Mouse (Mus musculus) midbrain, embryonic 12.5 days (tissue): Measurements from ENCODE around the gene Scamp2. TPM values are rescaled to one million over a fixed set of nuclear protein-coding genes. Genes with fewer than 3 reads are reported as not detected.

ENCODE experiments used
- ATAC-seq: fragments of 200-750 bp; cut with Nextera tagmentation; 2 replicates; pipeline ENCODE4 v1.8.0; 2017; ENCODE audit warnings: low read depth, moderate TSS enrichment, moderate library complexity; ENCODE audit not compliant: low FRiP score
- H3K27ac ChIP-seq: fragments of 300-500 bp; sonication (generic); replicated peaks from 2 replicates; pipeline ENCODE4 v1.5.1; 2016; ENCODE audit warnings: mild to moderate bottlenecking
- H3K27me3 ChIP-seq: fragments of 300-500 bp; sonication (generic); 2 replicates; pipeline ENCODE4 v1.6.1; 2016; ENCODE audit warnings: mild to moderate bottlenecking
- H3K36me3 ChIP-seq: fragments of 300-500 bp; sonication (generic); 2 replicates; pipeline ENCODE4 v1.6.1; 2016
- H3K4me1 ChIP-seq: fragments of 300-500 bp; sonication (generic); 2 replicates; pipeline ENCODE4 v1.6.1; 2016
- H3K4me2 ChIP-seq: fragments of 300-500 bp; sonication (generic); replicated peaks from 2 replicates; pipeline ENCODE4 v1.6.1; 2016; ENCODE audit warnings: mild to moderate bottlenecking, moderate library complexity
- H3K4me3 ChIP-seq: fragments of 300-500 bp; sonication (generic); 2 replicates; pipeline ENCODE4 v1.5.1; 2016; ENCODE audit warnings: mild to moderate bottlenecking
- H3K9ac ChIP-seq: fragments of 300-500 bp; sonication (generic); replicated peaks from 2 replicates; pipeline ENCODE4 v1.6.1; 2016; ENCODE audit warnings: mild to moderate bottlenecking, moderate library complexity
- H3K9me3 ChIP-seq: fragments of 300-500 bp; sonication (generic); 2 replicates; pipeline ENCODE4 v1.6.1; 2016; ENCODE audit warnings: mild to moderate bottlenecking
- WGBS: fragments of 180-500 bp; shearing (Covaris S2); methylation state at CpG from one replicate; pipeline ENCODE4 v1.1.7; 2016; 5-methylcytosine and 5-hydroxymethylcytosine counted together
- polyA plus RNA-seq: library from polyadenylated mRNA; unstranded; fragments of >200 nt; fragmentation: Nextera tagmentation; extraction: Ambion mirVana; gene quantifications from 2 replicates; pipeline ENCODE4 v1.2.1, GENCODE M21; 2016

Scamp2 gene
- polyA plus RNA-seq, 1 experiment from 2014 or later, result 62.6 TPM

GRCm38 (mm10) chr9:57575577-57575976 lies 14.8 kb downstream of the Scamp2 start:
- 89% methylated on average over 3 of the region's 3 CpGs for WGBS
- ATAC-seq, result no peak
- H3K4me2 ChIP-seq, result no peak overlapping the region

GRCm38 (mm10) chr9:57577144-57577849 lies 16.6 kb downstream of the Scamp2 start:
- H3K4me2 ChIP-seq, result no peak overlapping the region
- H3K36me3 ChIP-seq, result peaks cover 69% of the 10 kb centered on the region
- H3K4me1 ChIP-seq, result no peaks in the 10 kb centered on the region
- no peaks in the 10 kb centered on the region for H3K9me3 ChIP-seq
- H3K27me3 ChIP-seq, result no peaks in the 10 kb centered on the region
- ATAC-seq, result no peak
- WGBS, result 84% methylated on average over 6 of the region's 6 CpGs
- no peak overlapping the region for H3K4me3 ChIP-seq
- H3K27ac ChIP-seq, result no peak overlapping the region
- no peak overlapping the region for H3K9ac ChIP-seq

More at GRCm38 (mm10) chr9:57575577-57575976, 14.8 kb downstream of the Scamp2 start:
- Histone ChIP-seq H3K9me3 (no peaks in the 10 kb centered on the region), H3K4me3 (no peak overlapping the region), H3K36me3 (peaks cover 67% of the 10 kb centered on the region), H3K27me3 (no peaks in the 10 kb centered on the region), H3K4me1 (no peaks in the 10 kb centered on the region), H3K27ac (no peak overlapping the region), H3K9ac (no peak overlapping the region)

- ATAC-seq, result no peak
- no peak overlapping the region for H3K9ac ChIP-seq
These were observed 24.2 kb downstream of the Scamp2 start for GRCm38 (mm10) chr9:57584991-57585390.

DNA sequence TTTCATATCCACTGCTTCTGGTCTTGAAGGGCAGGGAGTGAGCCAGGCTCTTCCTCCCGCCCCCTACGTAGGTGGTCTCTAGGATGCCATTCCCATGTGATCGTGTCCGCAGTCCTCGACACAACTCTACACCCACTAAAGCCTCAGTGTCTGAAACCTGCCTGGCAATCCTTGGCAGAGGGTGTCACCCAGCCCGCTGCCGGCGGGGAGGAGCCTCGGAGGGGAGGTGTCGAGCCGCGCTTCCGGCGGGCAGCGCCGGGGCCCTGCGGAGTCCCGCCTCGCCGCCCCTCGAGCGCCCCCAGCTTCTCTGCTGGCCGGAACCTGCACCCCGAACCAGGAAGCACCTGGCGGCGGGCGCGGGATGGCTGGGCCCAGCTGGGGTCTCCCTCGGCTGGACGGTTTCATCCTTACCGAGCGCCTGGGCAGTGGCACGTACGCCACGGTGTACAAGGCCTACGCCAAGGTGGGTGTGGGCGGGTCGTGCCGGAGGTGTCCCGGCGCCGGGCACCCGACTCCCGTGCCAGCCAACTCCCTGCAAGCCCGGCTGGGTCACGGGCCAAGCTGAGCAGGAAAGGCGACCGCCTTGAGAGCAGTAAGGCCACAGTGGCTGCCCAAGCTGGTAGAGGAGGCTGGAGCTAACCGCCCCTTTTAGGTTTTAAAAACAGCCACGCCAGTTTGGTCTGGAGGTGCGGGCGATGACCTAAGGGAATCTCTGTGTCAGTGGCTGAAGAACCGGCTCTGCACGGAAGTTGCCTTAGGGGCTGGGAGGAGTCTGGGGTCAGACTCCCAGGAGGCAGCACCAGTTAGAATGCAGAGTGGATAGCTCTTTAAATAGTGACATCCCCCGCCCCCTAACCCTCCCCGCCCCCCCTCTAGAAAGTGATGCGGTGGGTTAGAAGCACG lies 28.7 kb downstream of the Scamp2 start, which contains the start of gene Ulk3:
Gene Ulk3, plus strand, starts transcription at position 229 of the 903 bp plus-strand sequence.
- H3K4me3 ChIP-seq, result peak within 1 kb of the TSS; percentile 80
- no peaks in the 10 kb centered on the region for H3K27me3 ChIP-seq
- H3K4me2 ChIP-seq, result peak within 1 kb of the TSS; percentile 94
- peak within 1 kb of the TSS; percentile 70 for H3K27ac ChIP-seq
- peaks cover 13% of the 10 kb centered on the region for H3K4me1 ChIP-seq
- H3K9ac ChIP-seq, result peak within 1 kb of the TSS; percentile 86
- ATAC-seq, result peak; percentile 82
- no peaks in the 10 kb centered on the region for H3K9me3 ChIP-seq
- 1% methylated on average over 58 of the region's 58 CpGs for WGBS
- H3K36me3 ChIP-seq, result peaks cover 23% of the 10 kb centered on the region

More at GRCm38 (mm10) chr9:57584991-57585390, 24.2 kb downstream of the Scamp2 start:
- Histone ChIP-seq H3K27ac (no peak overlapping the region), H3K4me2 (no peak overlapping the region), H3K4me1 (peaks cover 8% of the 10 kb centered on the region), H3K4me3 (no peak overlapping the region), H3K27me3 (no peaks in the 10 kb centered on the region), H3K36me3 (peaks cover 60% of the 10 kb centered on the region), H3K9me3 (no peaks in the 10 kb centered on the region)
- 85% methylated on average over 3 of the region's 3 CpGs for WGBS

DNA sequence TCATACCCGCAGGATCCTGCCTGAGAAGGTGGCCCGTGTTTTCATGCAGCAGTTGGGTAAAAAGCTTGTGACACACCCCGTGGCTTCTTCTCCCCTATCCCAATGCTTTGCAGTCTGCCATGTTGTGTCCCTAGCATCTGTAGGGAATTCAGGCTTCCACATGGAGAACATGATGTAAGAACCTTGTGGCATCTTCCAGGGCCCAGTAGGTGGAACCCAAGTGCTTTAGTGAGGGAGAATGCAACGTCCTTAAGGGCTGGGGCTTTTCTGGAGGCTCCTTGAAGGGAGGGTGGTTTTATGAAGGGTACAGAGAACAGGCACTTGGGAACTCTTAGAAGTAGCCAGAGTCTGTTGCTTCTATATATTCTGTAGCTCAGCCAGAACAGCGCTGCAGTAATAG lies 30.0 kb downstream of the Scamp2 start:
- 0 out of 2 replicates have a peak, but pooled peaks cover 4% of the 10 kb centered on the region for H3K27me3 ChIP-seq
- no peaks in the 10 kb centered on the region for H3K9me3 ChIP-seq
- WGBS, result 30% methylated on average over 5 of the region's 5 CpGs
- ATAC-seq, result no peak
- H3K4me1 ChIP-seq, result peaks cover 13% of the 10 kb centered on the region
- H3K36me3 ChIP-seq, result peaks cover 25% of the 10 kb centered on the region
- no peak overlapping the region for H3K4me3 ChIP-seq
- H3K9ac ChIP-seq, result no peak overlapping the region
- H3K4me2 ChIP-seq, result peak overlapping the region; percentile 94; the same call in 1 of the 2 replicates
- H3K27ac ChIP-seq, result no peak overlapping the region

DNA sequence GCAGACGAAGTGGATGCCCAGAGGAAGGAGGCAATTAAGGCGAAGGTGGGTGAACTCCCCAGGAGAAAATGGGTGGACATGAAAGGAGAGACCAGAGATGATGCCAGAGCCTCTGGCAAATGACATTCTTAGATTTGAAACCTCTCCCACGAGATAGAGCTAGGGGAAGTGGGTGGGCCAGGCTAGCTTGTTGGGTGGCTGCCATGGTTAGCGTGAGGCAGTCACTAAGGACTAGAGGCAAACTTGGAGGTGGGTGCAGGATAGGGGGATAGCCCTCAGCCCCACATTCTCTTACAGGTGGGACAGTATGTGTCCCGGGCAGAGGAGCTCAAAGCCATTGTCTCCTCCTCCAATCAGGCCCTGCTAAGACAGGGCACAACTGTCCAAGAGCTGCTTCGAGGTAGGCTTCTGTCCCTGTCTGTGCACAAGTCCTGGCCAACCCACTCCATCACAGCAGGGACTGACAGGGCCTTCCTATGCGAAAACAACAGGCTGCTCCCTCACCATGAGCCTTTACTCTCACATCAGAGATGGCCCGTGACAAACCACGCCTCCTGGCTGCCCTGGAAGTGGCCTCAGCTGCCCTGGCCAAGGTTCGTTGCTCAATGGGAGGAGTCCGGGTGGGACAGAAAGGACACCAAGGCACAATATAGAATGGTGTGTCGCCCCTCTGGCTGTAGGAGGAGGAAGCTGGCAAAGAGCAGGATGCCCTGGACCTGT lies 32.9 kb downstream of the Scamp2 start:
- Histone ChIP-seq H3K9ac (no peak overlapping the region), H3K9me3 (no peaks in the 10 kb centered on the region), H3K4me1 (peaks cover 25% of the 10 kb centered on the region), H3K27me3 (0 out of 2 replicates have a peak, but pooled peaks cover 4% of the 10 kb centered on the region), H3K27ac (no peak overlapping the region), H3K4me3 (no peak overlapping the region), H3K4me2 (no peak overlapping the region), H3K36me3 (peaks cover 17% of the 10 kb centered on the region)
- WGBS, result 54% methylated on average over 12 of the region's 12 CpGs
- ATAC-seq, result no peak

DNA sequence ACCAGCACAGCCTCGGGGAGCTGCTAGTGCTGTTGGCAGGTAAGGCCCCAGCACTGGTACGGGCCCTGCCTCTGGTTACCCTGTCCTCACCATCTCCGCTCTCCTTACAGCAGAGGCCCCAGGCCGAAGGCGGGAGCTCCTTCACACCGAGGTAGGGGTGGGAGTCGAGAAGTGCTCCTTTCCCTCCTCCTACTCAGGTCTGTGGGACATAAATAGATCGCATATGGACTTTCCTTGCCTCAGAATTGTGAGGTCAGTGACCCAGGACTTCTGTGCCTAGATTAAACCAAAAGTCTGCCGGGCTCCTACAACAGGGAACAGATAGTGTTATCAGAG lies 33.4 kb downstream of the Scamp2 start:
- Histone ChIP-seq H3K27me3 (0 out of 2 replicates have a peak, but pooled peaks cover 4% of the 10 kb centered on the region), H3K27ac (no peak overlapping the region), H3K36me3 (peaks cover 17% of the 10 kb centered on the region), H3K4me1 (peaks cover 25% of the 10 kb centered on the region), H3K4me3 (no peak overlapping the region), H3K9ac (no peak overlapping the region), H3K4me2 (no peak overlapping the region), H3K9me3 (no peaks in the 10 kb centered on the region)
- 79% methylated on average over 9 of the region's 9 CpGs for WGBS
- ATAC-seq, result no peak

- no peak for ATAC-seq
- Histone ChIP-seq H3K4me1 (peaks cover 37% of the 10 kb centered on the region), H3K36me3 (peaks cover 13% of the 10 kb centered on the region), H3K4me3 (no peak overlapping the region), H3K4me2 (no peak overlapping the region), H3K9me3 (no peaks in the 10 kb centered on the region), H3K27ac (peak overlapping the region; percentile 73), H3K27me3 (0 out of 2 replicates have a peak, but pooled peaks cover 7% of the 10 kb centered on the region), H3K9ac (no peak overlapping the region; the same call in 1 of the 2 replicates)
- WGBS, result 93% methylated on average over 8 of the region's 8 CpGs
These were observed 36.5 kb downstream of the Scamp2 start for GRCm38 (mm10) chr9:57597265-57597664.

- H3K27ac ChIP-seq, result peak overlapping the region; percentile 73
- H3K4me1 ChIP-seq, result peaks cover 37% of the 10 kb centered on the region
- H3K36me3 ChIP-seq, result peaks cover 13% of the 10 kb centered on the region
- WGBS, result 21% methylated on average over 4 of the region's 4 CpGs
- H3K27me3 ChIP-seq, result 0 out of 2 replicates have a peak, but pooled peaks cover 7% of the 10 kb centered on the region
- ATAC-seq, result 0 out of 2 replicates have a peak, but pooled peaks have one; percentile 17
- H3K9ac ChIP-seq, result no peak overlapping the region; the same call in 1 of the 2 replicates
- no peak overlapping the region for H3K4me3 ChIP-seq
- H3K4me2 ChIP-seq, result no peak overlapping the region
- no peaks in the 10 kb centered on the region for H3K9me3 ChIP-seq
These were observed 37.2 kb downstream of the Scamp2 start for GRCm38 (mm10) chr9:57597929-57598382.

DNA sequence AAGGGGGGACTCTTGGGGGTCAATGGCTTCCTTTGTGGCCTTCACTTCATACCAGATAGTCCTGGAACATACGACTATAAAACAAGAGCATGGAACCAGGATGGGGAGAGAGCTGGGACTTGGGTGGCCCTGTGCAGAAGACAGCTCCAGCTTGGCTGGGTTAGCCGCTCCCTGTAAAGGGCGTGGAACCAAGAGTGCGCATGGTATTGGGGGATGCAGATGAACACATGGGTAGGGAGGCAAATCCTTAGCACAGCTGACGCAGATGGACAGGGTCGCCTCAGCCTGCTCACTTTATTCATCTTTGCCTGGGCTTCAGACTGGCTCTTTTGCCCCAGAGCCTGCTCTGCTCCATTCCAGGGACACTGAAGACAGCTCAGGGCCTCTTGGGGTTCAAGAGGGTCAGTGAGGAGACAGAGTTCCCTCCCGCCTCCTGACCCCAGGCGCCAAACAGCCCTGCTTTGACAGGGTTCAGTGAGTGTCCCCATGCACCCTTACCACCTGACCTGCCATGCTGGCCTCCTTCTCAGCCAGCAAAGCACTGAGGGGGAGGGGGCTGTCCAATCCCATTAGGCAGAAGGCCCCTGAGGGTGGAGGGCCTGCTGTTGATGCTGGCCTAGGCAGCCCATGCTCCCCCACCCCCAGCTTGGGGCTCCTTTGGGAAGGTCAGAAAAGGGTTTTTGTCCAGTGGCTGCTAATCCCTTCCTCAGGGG lies 38.3 kb downstream of the Scamp2 start:
- H3K9me3 ChIP-seq, result no peaks in the 10 kb centered on the region
- ATAC-seq, result peak; percentile 75; the same call in 1 of the 2 replicates
- no peak overlapping the region for H3K9ac ChIP-seq
- peak overlapping the region; percentile 10; the same call in 1 of the 2 replicates for H3K4me2 ChIP-seq
- H3K27ac ChIP-seq, result peak overlapping the region; percentile 73
- no peak overlapping the region for H3K4me3 ChIP-seq
- H3K4me1 ChIP-seq, result peaks cover 37% of the 10 kb centered on the region
- WGBS, result 29% methylated on average over 8 of the region's 8 CpGs
- H3K27me3 ChIP-seq, result 0 out of 2 replicates have a peak, but pooled peaks cover 7% of the 10 kb centered on the region
- H3K36me3 ChIP-seq, result peaks cover 13% of the 10 kb centered on the region
